Mouse (Mus musculus) G1E (cell line): ENCODE data around the gene Tsr2. TPM values are rescaled to one million over a fixed set of nuclear protein-coding genes. Genes with fewer than 3 reads are reported as not detected.

Source experiments
- ATAC-seq: 2 replicates; pipeline ENCODE4 v1.8.0; 2016; ENCODE audit warnings: mild to moderate bottlenecking; ENCODE audit not compliant: insufficient number of reproducible peaks, poor library complexity, low FRiP score, severe bottlenecking; ENCODE audit errors: extremely low read depth
- DNase-seq: peaks from one replicate; pipeline ENCODE4 v3.0.0; 2012; ENCODE audit warnings: low spot score
- H3K27me3 ChIP-seq: 2 replicates; pipeline ENCODE4 v1.6.1; 2012; ENCODE audit warnings: mild to moderate bottlenecking, low read length, inconsistent platforms; ENCODE audit not compliant: insufficient read depth
- H3K36me3 ChIP-seq: replicated peaks from 2 replicates; pipeline ENCODE3; 2012; ENCODE audit warnings: mild to moderate bottlenecking, inconsistent platforms
- H3K4me1 ChIP-seq: 2 replicates; pipeline ENCODE4 v1.6.1; 2012; ENCODE audit warnings: low read depth, low read length, inconsistent platforms, mixed read lengths; ENCODE audit not compliant: insufficient read depth
- H3K4me3 ChIP-seq: 2 replicates; pipeline ENCODE4 v1.5.1; 2012; ENCODE audit warnings: low read depth, mild to moderate bottlenecking, inconsistent platforms, low read length, moderate library complexity, mixed read lengths
- H3K9me3 ChIP-seq: replicated peaks from 2 replicates; pipeline ENCODE4 v1.6.1; 2012; ENCODE audit warnings: inconsistent platforms
- CTCF ChIP-seq: IDR thresholded peaks from 2 replicates; pipeline ENCODE4 v1.5.1; 2012; ENCODE audit warnings: low read depth, low read length, inconsistent platforms, mixed read lengths
- GATA1 ChIP-seq: IDR thresholded peaks from 2 replicates; pipeline ENCODE4 v1.6.1; 2012; ENCODE audit warnings: borderline replicate concordance, low read length, inconsistent platforms, mixed read lengths
- GATA2 ChIP-seq: IDR thresholded peaks from 2 replicates; pipeline ENCODE4 v1.6.1; 2012; ENCODE audit warnings: low read depth, low read length, inconsistent platforms, borderline replicate concordance
- POLR2AphosphoS5 ChIP-seq: IDR thresholded peaks from 2 replicates; pipeline ENCODE4 v1.6.1; 2012; ENCODE audit warnings: low read depth, low read length, inconsistent platforms; ENCODE audit not compliant: insufficient replicate concordance
- TAL1 ChIP-seq: conservative IDR thresholded peaks from 2 replicates; pipeline ENCODE4 v1.6.1; 2012; ENCODE audit warnings: low read depth, low read length, inconsistent platforms, mixed read lengths
- polyA plus RNA-seq: library from polyadenylated mRNA; stranded (reverse); fragments of >175 nt; gene quantifications from 2 replicates; pipeline ENCODE4 v1.2.3, GENCODE M21; 2012
- total RNA-seq, 2 experiments: library from RNA; stranded (forward) in 1 of 2; stranded (reverse) in 1 of 2; fragments of 200-1000 nt in 1 of 2; fragments of >200 nt in 1 of 2; fragmentation: Nextera tagmentation in 1 of 2; gene quantifications; 2 replicates each; pipeline ENCODE4 v1.2.3; 2014 to 2017

Gene Tsr2
- total RNA-seq (2014; fragmentation: Nextera tagmentation) = 25.7 and 26.2 TPM in 2 replicates
- 39.5 and 40.6 TPM in 2 replicates for total RNA-seq (2017)
- 8.9 and 11.0 TPM in 2 replicates for polyA plus RNA-seq

GRCm38 (mm10) chrX:151096171-151097058 is at the start of gene Tsr2:
Tsr2 (minus strand) TSS chrX:151096543.
- peak; percentile 66 for DNase-seq
- peak; percentile 82 for ATAC-seq
- Histone ChIP-seq H3K27me3 (no peaks in the 10 kb centered on the region), H3K36me3 (peaks cover 13% of the 10 kb centered on the region), H3K9me3 (no peaks in the 10 kb centered on the region), H3K4me3 (peak within 1 kb of the TSS; percentile 81), H3K4me1 (peaks cover 7% of the 10 kb centered on the region; the same call in 1 of the 2 replicates)
- no peak for TF ChIP-seq CTCF
- TF ChIP-seq GATA1 = no peak
- no peak for TF ChIP-seq TAL1
- no peak for TF ChIP-seq POLR2AphosphoS5
- TF ChIP-seq GATA2 = no peak

- Histone ChIP-seq H3K4me3 (no peak overlapping the region), H3K36me3 (no peaks in the 10 kb centered on the region), H3K9me3 (no peaks in the 10 kb centered on the region), H3K4me1 (no peaks in the 10 kb centered on the region), H3K27me3 (no peaks in the 10 kb centered on the region)
- DNase-seq (no peak), ATAC-seq (no peak)
- TF ChIP-seq POLR2AphosphoS5 (no peak), TAL1 (no peak), CTCF (no peak), GATA1 (no peak)
These were observed 36.4 kb upstream of the Tsr2 start for GRCm38 (mm10) chrX:151132785-151133184.

DNA sequence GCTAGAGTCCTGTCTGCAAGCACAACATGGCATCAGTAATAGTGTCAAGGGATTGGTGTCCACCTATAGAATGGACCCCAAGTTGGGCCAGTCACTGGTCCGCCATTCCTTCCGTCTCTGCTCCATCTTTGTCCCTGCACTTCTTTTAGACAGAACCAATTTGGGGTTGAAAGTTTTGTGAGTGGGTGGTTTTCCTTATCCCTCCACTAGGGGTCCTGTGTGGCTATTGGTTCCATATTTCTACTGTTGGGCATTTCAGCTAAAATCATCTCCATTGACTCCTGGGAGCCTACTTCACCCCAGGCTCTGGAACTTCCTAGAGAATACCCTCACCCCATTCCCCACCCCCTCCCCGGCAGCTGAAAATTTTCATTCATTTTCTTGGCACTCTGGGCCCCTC is 34.1 kb upstream of the Tsr2 start:
- TF ChIP-seq GATA2 (no peak), CTCF (no peak), TAL1 (no peak), POLR2AphosphoS5 (no peak), GATA1 (no peak)
- Histone ChIP-seq H3K27me3 (no peaks in the 10 kb centered on the region), H3K36me3 (no peaks in the 10 kb centered on the region), H3K9me3 (no peaks in the 10 kb centered on the region), H3K4me3 (no peak overlapping the region), H3K4me1 (no peaks in the 10 kb centered on the region)
- ATAC-seq (no peak), DNase-seq (no peak)

DNA sequence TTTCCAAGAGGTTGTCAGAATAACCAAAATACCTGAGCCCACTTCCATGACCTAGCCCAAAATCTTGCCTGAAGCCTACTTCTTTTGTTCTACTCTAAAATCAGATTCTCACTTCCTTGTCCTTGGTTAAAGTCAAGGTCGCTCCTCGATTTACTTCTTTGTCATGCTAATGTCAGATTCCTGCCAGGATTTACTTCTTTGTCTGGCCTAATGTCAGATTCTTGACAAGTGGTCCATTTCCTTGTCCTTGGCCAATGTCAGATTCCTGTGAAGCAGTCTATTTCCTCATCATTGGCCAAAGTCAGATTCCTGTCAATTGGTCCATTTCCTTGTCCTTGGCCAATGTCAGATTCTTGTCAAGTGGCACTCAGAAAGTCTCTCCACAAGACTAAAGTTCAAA is 27.6 kb upstream of the Tsr2 start:
- Histone ChIP-seq H3K4me1 (no peaks in the 10 kb centered on the region), H3K36me3 (no peaks in the 10 kb centered on the region), H3K9me3 (no peaks in the 10 kb centered on the region), H3K27me3 (no peaks in the 10 kb centered on the region), H3K4me3 (no peak overlapping the region)
- TF ChIP-seq GATA1 = no peak
- no peak for TF ChIP-seq CTCF
- TF ChIP-seq GATA2 = no peak
- TF ChIP-seq POLR2AphosphoS5 = no peak
- no peak for TF ChIP-seq TAL1
- ATAC-seq (no peak), DNase-seq (no peak)

GRCm38 (mm10) chrX:151117432-151117831 is 21.1 kb upstream of the Tsr2 start:
- H3K4me3 ChIP-seq = no peak overlapping the region
- no peaks in the 10 kb centered on the region for H3K27me3 ChIP-seq
- no peak for DNase-seq
- no peaks in the 10 kb centered on the region for H3K36me3 ChIP-seq
- TF ChIP-seq CTCF (peak; percentile 38; the same call in 1 of the 2 replicates), GATA1 (no peak)
- no peak for ATAC-seq
- H3K4me1 ChIP-seq = no peaks in the 10 kb centered on the region
- H3K9me3 ChIP-seq = no peaks in the 10 kb centered on the region

GRCm38 (mm10) chrX:151116795-151117194 is 20.5 kb upstream of the Tsr2 start:
- no peaks in the 10 kb centered on the region for H3K36me3 ChIP-seq
- no peak overlapping the region for H3K4me3 ChIP-seq
- DNase-seq (peak; percentile 4), ATAC-seq (peak; percentile 63; the same call in 1 of the 2 replicates)
- H3K27me3 ChIP-seq = no peaks in the 10 kb centered on the region
- no peaks in the 10 kb centered on the region for H3K4me1 ChIP-seq
- no peak for TF ChIP-seq TAL1
- TF ChIP-seq GATA2 = no peak
- no peak for TF ChIP-seq POLR2AphosphoS5
- TF ChIP-seq CTCF = no peak
- TF ChIP-seq GATA1 = no peak
- no peaks in the 10 kb centered on the region for H3K9me3 ChIP-seq
